Mouse (Mus musculus) left cerebral cortex, postnatal 10 days (tissue): ENCODE measurements around the gene Taar3. TPM values are rescaled to one million over a fixed set of nuclear protein-coding genes. Genes with fewer than 3 reads are reported as not detected.

ENCODE experiments used
- DNase-seq, 2 experiments: peaks; one replicate each; pipeline ENCODE4 v3.0.0; 2021 to 2022; ENCODE audit warnings: low spot score in 2 of 2, mixed read lengths in 1 of 2; ENCODE audit errors: extremely low spot score in 1 of 2
- intact Hi-C: fragments of 180-260 bp; cut with DNase I; formaldehyde crosslinking; loops from one replicate; pipeline ENCODE4 v1.15.1; 2025
- total RNA-seq, 2 experiments: library from RNA; stranded (reverse); gene quantifications; 2 replicates each; pipeline ENCODE4 v1.2.3; 2021

Gene Taar3
- total RNA-seq, 2 experiments from 2014 or later, result 0.34 TPM; not detected in 1

DNA sequence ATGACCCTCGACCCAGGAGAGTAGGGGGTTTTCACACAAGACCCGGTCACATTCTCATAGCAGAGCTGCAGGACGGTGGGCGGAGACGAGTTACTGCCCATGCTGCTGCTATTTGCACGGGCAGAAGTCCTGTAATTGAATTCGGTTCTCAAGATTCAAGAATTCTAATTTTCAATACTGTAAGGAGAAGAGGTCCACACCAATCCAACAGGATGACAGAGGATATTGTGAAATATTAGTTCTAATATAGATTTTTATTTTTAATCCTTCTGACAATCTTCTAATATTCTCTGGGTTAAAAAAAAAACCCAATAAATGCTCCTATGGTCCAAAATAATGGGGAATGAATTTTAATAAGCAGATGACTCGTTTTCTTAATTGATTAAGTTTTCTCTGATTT, 36.2 kb downstream of the Taar3 start, which contains the start of gene Taar6:
Taar6 (minus strand) TSS at position 101 of the 400 bp plus-strand sequence.
- intact Hi-C loops, result no loop called here
- DNase-seq, result no peak

DNA sequence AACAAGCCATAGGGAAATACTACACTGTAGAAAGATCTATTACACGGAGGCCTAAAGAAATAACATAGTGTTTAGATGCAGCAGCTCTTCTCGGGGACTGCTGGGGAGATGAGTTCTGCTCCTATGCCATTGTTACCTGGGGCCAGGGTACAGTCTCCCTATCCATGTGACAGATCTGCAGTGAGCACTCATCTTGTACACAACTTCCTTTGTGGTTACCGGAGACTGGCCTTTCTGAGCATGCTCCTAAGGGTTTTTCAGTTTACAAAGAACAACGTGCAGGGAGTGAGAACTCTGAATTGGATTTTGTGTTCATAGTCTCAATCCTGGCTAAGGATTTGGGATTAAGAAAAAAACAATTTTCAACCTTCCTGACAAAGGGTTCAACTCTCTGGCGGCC, 37.1 kb downstream of the Taar3 start:
- no peak for DNase-seq
- intact Hi-C loops, result no loop called here

DNA sequence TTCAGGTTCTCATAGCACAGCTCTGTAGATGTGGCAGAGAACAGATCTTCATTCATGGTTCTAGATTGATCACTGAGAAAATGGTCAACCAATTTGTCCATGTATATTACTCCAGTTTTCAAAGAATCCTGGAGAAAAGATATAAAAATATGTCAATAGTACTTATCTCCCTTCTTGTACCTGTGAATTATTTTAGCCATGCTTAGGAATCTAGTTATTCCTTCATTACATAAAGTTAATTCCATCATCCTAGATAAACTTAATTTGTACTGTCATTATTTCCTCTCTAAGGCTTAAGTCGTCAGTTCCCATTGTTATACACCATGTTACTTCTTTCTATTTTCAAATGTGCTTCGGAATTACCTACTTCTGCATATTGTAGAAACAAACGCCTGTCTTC, 44.0 kb downstream of the Taar3 start, which contains the start of gene Taar7a:
Taar7a (minus strand) TSS at position 101 of the 400 bp plus-strand sequence.
- no peak for DNase-seq
- intact Hi-C loops, result no loop called here

DNA sequence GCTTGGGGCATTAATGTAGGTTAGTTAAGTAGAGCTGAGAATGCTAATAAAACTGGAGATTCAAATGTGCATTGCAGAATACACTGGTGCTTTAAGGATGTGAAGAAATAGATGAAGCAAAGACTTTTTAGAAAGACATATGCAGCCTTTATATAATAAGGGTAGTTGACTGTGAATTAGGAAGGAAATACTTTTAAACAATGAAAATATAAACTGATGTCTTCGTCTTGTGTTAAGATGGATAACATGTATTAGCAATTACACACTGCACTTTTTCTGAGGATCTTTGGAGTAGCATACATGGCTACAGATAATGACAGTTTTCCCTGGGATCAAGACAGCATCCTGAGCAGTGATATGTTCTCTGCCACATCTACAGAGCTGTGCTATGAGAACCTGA, 50.3 kb downstream of the Taar3 start, which contains the start of gene Taar7b:
Taar7b (plus strand) TSS at position 301 of the 400 bp plus-strand sequence.
- intact Hi-C loops, result no loop called here
- no peak for DNase-seq

Other genes with a start within 250 kb of the Taar3 start
- gene Rps12, start 162.3 kb upstream of the Taar3 start, total RNA-seq, result 100 to 1,000 TPM; 259 to 319 TPM
- gene Slc18b1, start 152.6 kb upstream of the Taar3 start, total RNA-seq, result 10 to 100 TPM; 24.4 to 26.0 TPM
- gene Vnn3, start 98.1 kb upstream of the Taar3 start, total RNA-seq, result not detected
- under 1 TPM; 0.36 to 0.69 TPM for gene Vnn1, start 54.9 kb upstream of the Taar3 start, total RNA-seq
- not detected for gene Taar1, start 29.2 kb upstream of the Taar3 start, total RNA-seq
- not detected for gene Taar2, start 11.0 kb upstream of the Taar3 start, total RNA-seq
- not detected for gene Taar4, start 10.9 kb downstream of the Taar3 start, total RNA-seq
- gene Taar5, start 21.1 kb downstream of the Taar3 start, total RNA-seq, result not detected
- gene Taar6, start 36.1 kb downstream of the Taar3 start, total RNA-seq, result not detected
- gene Taar7a, start 43.9 kb downstream of the Taar3 start, total RNA-seq, result not detected
- not detected for gene Taar7b, start 50.4 kb downstream of the Taar3 start, total RNA-seq
- gene Taar7d, start 77.7 kb downstream of the Taar3 start, total RNA-seq, result not detected
- gene Taar7e, start 88.1 kb downstream of the Taar3 start, total RNA-seq, result not detected
- gene Taar7f, start 100.0 kb downstream of the Taar3 start, total RNA-seq, result not detected
- not detected for gene Taar8a, start 126.9 kb downstream of the Taar3 start, total RNA-seq
- not detected for gene Taar8b, start 142.7 kb downstream of the Taar3 start, total RNA-seq
- gene Taar8c, start 152.4 kb downstream of the Taar3 start, total RNA-seq, result not detected
- not detected for gene Taar9, start 160.0 kb downstream of the Taar3 start, total RNA-seq
- gene Stx7, start 199.7 kb downstream of the Taar3 start, total RNA-seq, result 100 to 1,000 TPM; 190 to 199 TPM